Mouse (Mus musculus) cerebellum, adult 18-20 months (tissue): Measurements from ENCODE around the gene Rad1.
"Not testable (repeated sequence)": the region's sequence is repeated elsewhere in the genome, so short reads cannot be mapped to it uniquely, and the experiment has no call there.

ENCODE experiments used
- DNase-seq, 2 experiments: peaks; one replicate each; pipeline ENCODE4 v3.0.0; 2021

Rad1 gene

GRCm38 (mm10) chr15:10525896-10526295 is 40.1 kb downstream of the Rad1 start:
- no peak for DNase-seq

- no peak for DNase-seq
Observed at GRCm38 (mm10) chr15:10531352-10531751, 45.5 kb downstream of the Rad1 start.

- DNase-seq, result not testable (repeated sequence)
Observed at GRCm38 (mm10) chr15:10533361-10533760, 47.5 kb downstream of the Rad1 start.

GRCm38 (mm10) chr15:10534591-10534990 is 48.8 kb downstream of the Rad1 start:
- no peak for DNase-seq

- DNase-seq, result no peak
Observed at GRCm38 (mm10) chr15:10535969-10536368, 50.2 kb downstream of the Rad1 start.

GRCm38 (mm10) chr15:10540271-10541088 is 54.7 kb downstream of the Rad1 start:
- DNase-seq, result no peak
